Mouse (Mus musculus) midbrain, embryonic 10.5 days (tissue): ENCODE results near the gene BC049352. TPM values are rescaled to one million over a fixed set of nuclear protein-coding genes. Genes with fewer than 3 reads are reported as not detected.

Experiments
- DNase-seq: peaks from one replicate; pipeline ENCODE4 v3.0.0-alpha.2; 2017; ENCODE audit warnings: low spot score
- H3K27ac ChIP-seq: fragments of 300-500 bp; sonication (generic); replicated peaks from 2 replicates; pipeline ENCODE4 v1.5.1; 2016; ENCODE audit warnings: mild to moderate bottlenecking
- H3K27me3 ChIP-seq: fragments of 300-500 bp; sonication (generic); 2 replicates; pipeline ENCODE4 v1.6.1; 2016; ENCODE audit warnings: low read depth, mild to moderate bottlenecking; ENCODE audit not compliant: poor library complexity, severe bottlenecking
- H3K36me3 ChIP-seq: fragments of 300-500 bp; sonication (generic); 2 replicates; pipeline ENCODE4 v1.6.1; 2016; ENCODE audit warnings: mild to moderate bottlenecking, moderate library complexity
- H3K4me1 ChIP-seq: fragments of 300-500 bp; sonication (generic); 2 replicates; pipeline ENCODE4 v1.6.1; 2016
- H3K4me3 ChIP-seq: fragments of 300-500 bp; sonication (generic); 2 replicates; pipeline ENCODE4 v1.5.1; 2016; ENCODE audit warnings: mild to moderate bottlenecking, moderate library complexity
- H3K9me3 ChIP-seq: fragments of 300-500 bp; sonication (generic); replicated peaks from 2 replicates; pipeline ENCODE4 v1.6.1; 2016; ENCODE audit warnings: mild to moderate bottlenecking
- WGBS: fragments of 180-500 bp; shearing (Covaris S2); methylation state at CpG from one replicate; pipeline ENCODE4 v1.1.7; 2016; 5-methylcytosine and 5-hydroxymethylcytosine counted together
- polyA plus RNA-seq: library from polyadenylated mRNA; unstranded; fragments of >200 nt; fragmentation: Nextera tagmentation; extraction: Ambion mirVana; gene quantifications from 2 replicates; pipeline ENCODE4 v1.2.1, GENCODE M21; 2016

The BC049352 gene
- polyA plus RNA-seq, 1 experiment from 2014 or later = not detected

- no peaks in the 10 kb centered on the region for H3K9me3 ChIP-seq
- H3K36me3 ChIP-seq = no peaks in the 10 kb centered on the region
- H3K27ac ChIP-seq = no peak overlapping the region
- no peaks in the 10 kb centered on the region for H3K27me3 ChIP-seq
- 88% methylated on average over 5 of the region's 5 CpGs for WGBS
- DNase-seq = no peak
- H3K4me3 ChIP-seq = no peak overlapping the region
- H3K4me1 ChIP-seq = no peaks in the 10 kb centered on the region
Observed at GRCm38 (mm10) chr9:45201319-45201947, 19.6 kb downstream of the BC049352 start.

GRCm38 (mm10) chr9:45202021-45202798 lies 20.4 kb downstream of the BC049352 start:
- H3K27ac ChIP-seq = no peak overlapping the region
- 80% methylated on average over 9 of the region's 9 CpGs for WGBS

GRCm38 (mm10) chr9:45203797-45204410 lies 22.1 kb downstream of the BC049352 start, which contains the start of gene Tmprss4:
Gene Tmprss4, minus strand, starts transcription at chr9:45204092.
- H3K4me3 ChIP-seq = no peak within 1 kb of the TSS
- no peaks in the 10 kb centered on the region for H3K4me1 ChIP-seq
- H3K36me3 ChIP-seq = no peaks in the 10 kb centered on the region
- H3K27ac ChIP-seq = no peak within 1 kb of the TSS
- H3K9me3 ChIP-seq = no peaks in the 10 kb centered on the region
- WGBS = 81% methylated on average over 8 of the region's 8 CpGs
- DNase-seq = no peak
- H3K27me3 ChIP-seq = no peaks in the 10 kb centered on the region

More at GRCm38 (mm10) chr9:45202021-45202798, 20.4 kb downstream of the BC049352 start:
- DNase-seq = no peak
- Histone ChIP-seq H3K4me1 (no peaks in the 10 kb centered on the region), H3K27me3 (no peaks in the 10 kb centered on the region), H3K9me3 (no peaks in the 10 kb centered on the region), H3K36me3 (no peaks in the 10 kb centered on the region), H3K4me3 (no peak overlapping the region)

GRCm38 (mm10) chr9:45205143-45205542 lies 23.3 kb downstream of the BC049352 start:
- WGBS = 70% methylated on average over 5 of the region's 5 CpGs
- no peak overlapping the region for H3K4me3 ChIP-seq
- no peaks in the 10 kb centered on the region for H3K9me3 ChIP-seq
- no peaks in the 10 kb centered on the region for H3K4me1 ChIP-seq
- H3K36me3 ChIP-seq = no peaks in the 10 kb centered on the region
- no peaks in the 10 kb centered on the region for H3K27me3 ChIP-seq
- no peak overlapping the region for H3K27ac ChIP-seq
- DNase-seq = no peak

- 77% methylated on average over 4 of the region's 4 CpGs for WGBS
- DNase-seq = no peak
- no peaks in the 10 kb centered on the region for H3K9me3 ChIP-seq
Observed at GRCm38 (mm10) chr9:45206121-45206520, 24.3 kb downstream of the BC049352 start.

GRCm38 (mm10) chr9:45207015-45207743 lies 25.4 kb downstream of the BC049352 start:
- H3K4me1 ChIP-seq = peaks cover 5% of the 10 kb centered on the region; the same call in 1 of the 2 replicates
- no peak overlapping the region for H3K27ac ChIP-seq
- no peaks in the 10 kb centered on the region for H3K9me3 ChIP-seq
- 89% methylated on average over 7 of the region's 7 CpGs for WGBS
- no peak overlapping the region for H3K4me3 ChIP-seq
- no peak for DNase-seq
- no peaks in the 10 kb centered on the region for H3K27me3 ChIP-seq
- no peaks in the 10 kb centered on the region for H3K36me3 ChIP-seq

More at GRCm38 (mm10) chr9:45206121-45206520, 24.3 kb downstream of the BC049352 start:
- Histone ChIP-seq H3K27me3 (no peaks in the 10 kb centered on the region), H3K4me1 (no peaks in the 10 kb centered on the region), H3K27ac (no peak overlapping the region), H3K36me3 (no peaks in the 10 kb centered on the region), H3K4me3 (no peak overlapping the region)

GRCm38 (mm10) chr9:45212001-45212400 lies 30.2 kb downstream of the BC049352 start:
- 81% methylated on average over 6 of the region's 6 CpGs for WGBS
- peaks cover 5% of the 10 kb centered on the region; the same call in 1 of the 2 replicates for H3K4me1 ChIP-seq
- no peak overlapping the region for H3K4me3 ChIP-seq
- H3K27ac ChIP-seq = no peak overlapping the region
- H3K9me3 ChIP-seq = no peaks in the 10 kb centered on the region
- no peaks in the 10 kb centered on the region for H3K27me3 ChIP-seq
- DNase-seq = no peak
- no peaks in the 10 kb centered on the region for H3K36me3 ChIP-seq

GRCm38 (mm10) chr9:45215526-45216179 lies 33.8 kb downstream of the BC049352 start:
- Histone ChIP-seq H3K9me3 (no peaks in the 10 kb centered on the region), H3K27me3 (no peaks in the 10 kb centered on the region), H3K4me3 (no peak overlapping the region), H3K4me1 (peaks cover 5% of the 10 kb centered on the region; the same call in 1 of the 2 replicates), H3K27ac (no peak overlapping the region), H3K36me3 (no peaks in the 10 kb centered on the region)
- DNase-seq = no peak
- WGBS = 77% methylated on average over 11 of the region's 11 CpGs

- Histone ChIP-seq H3K4me3 (no peak overlapping the region), H3K27me3 (no peaks in the 10 kb centered on the region), H3K9me3 (no peaks in the 10 kb centered on the region), H3K4me1 (no peaks in the 10 kb centered on the region), H3K36me3 (no peaks in the 10 kb centered on the region), H3K27ac (no peak overlapping the region)
- no peak for DNase-seq
- WGBS = 88% methylated on average over 3 of the region's 3 CpGs
Observed at GRCm38 (mm10) chr9:45219644-45220043, 37.8 kb downstream of the BC049352 start.

GRCm38 (mm10) chr9:45221567-45221966 lies 39.8 kb downstream of the BC049352 start:
- Histone ChIP-seq H3K27me3 (no peaks in the 10 kb centered on the region), H3K4me1 (no peaks in the 10 kb centered on the region), H3K36me3 (no peaks in the 10 kb centered on the region), H3K9me3 (no peaks in the 10 kb centered on the region), H3K27ac (no peak overlapping the region), H3K4me3 (no peak overlapping the region)
- peak; percentile 83 for DNase-seq
- WGBS = 16% methylated on average over 6 of the region's 6 CpGs

GRCm38 (mm10) chr9:45229359-45229758 lies 47.6 kb downstream of the BC049352 start:
- H3K4me1 ChIP-seq = no peaks in the 10 kb centered on the region
- H3K9me3 ChIP-seq = no peaks in the 10 kb centered on the region
- 85% methylated on average over 8 of the region's 8 CpGs for WGBS
- no peak for DNase-seq
- H3K27ac ChIP-seq = no peak overlapping the region
- H3K36me3 ChIP-seq = no peaks in the 10 kb centered on the region
- H3K4me3 ChIP-seq = no peak overlapping the region
- no peaks in the 10 kb centered on the region for H3K27me3 ChIP-seq

- no peak for DNase-seq
- H3K27me3 ChIP-seq = no peaks in the 10 kb centered on the region
- no peak overlapping the region for H3K4me3 ChIP-seq
- WGBS = 84% methylated on average over 6 of the region's 6 CpGs
- H3K36me3 ChIP-seq = no peaks in the 10 kb centered on the region
- H3K4me1 ChIP-seq = peaks cover 5% of the 10 kb centered on the region; the same call in 1 of the 2 replicates
- no peaks in the 10 kb centered on the region for H3K9me3 ChIP-seq
- no peak overlapping the region for H3K27ac ChIP-seq
Observed at GRCm38 (mm10) chr9:45235668-45236227, 53.9 kb downstream of the BC049352 start.
